Comparison of ENCODE assay signal across 17 mouse cellular contexts in genomic region chr15:78591680-78592451, GRCm38 (mm10). TPM values are rescaled to one million over a fixed set of nuclear protein-coding genes. Genes with fewer than 3 reads are reported as not detected.
DNase-seq lines count a peak whose midpoint lies in the region; ATAC-seq and TF ChIP-seq lines count a peak whose summit lies in the region.
"Had no signal": no experiment of that assay in that cellular context is flagged by ENCODE, and none has a peak within 500 bp of the region (broad histone marks: within the 10 kb centered on the region; RNA-seq: fewer than 3 reads in every experiment).

No protein-coding gene starts in this region.

- 0 out of 2 replicates have a peak overlapping the region, but pooled peaks have one; percentile 15 for H3K27ac ChIP-seq in midbrain, embryonic 10.5 days (replicated peaks)
- no peak overlapping the region for H3K27ac ChIP-seq in midbrain, postnatal 0 days (ENCODE audit: low read depth, low read length)
- H3K27ac ChIP-seq: embryonic facial prominence, embryonic 13.5 days; hindbrain, embryonic 10.5 days; kidney, postnatal 0 days; left cerebral cortex, adult 2 months; liver, embryonic 14.5 days had no signal

- H3K4me1 ChIP-seq in midbrain, embryonic 10.5 days = peaks cover 8% of the 10 kb centered on the region
- no peaks in the 10 kb centered on the region for H3K4me1 ChIP-seq in midbrain, postnatal 0 days (ENCODE audit: insufficient read depth, low read length)

- no peaks in the 10 kb centered on the region for H3K36me3 ChIP-seq in midbrain, embryonic 10.5 days
- H3K36me3 ChIP-seq in midbrain, postnatal 0 days (ENCODE audit: insufficient read depth, low read length) = no peaks in the 10 kb centered on the region
- H3K36me3 ChIP-seq: embryonic facial prominence, embryonic 13.5 days; hindbrain, embryonic 10.5 days had no signal

- H3K9ac ChIP-seq in midbrain, postnatal 0 days (replicated peaks; ENCODE audit: low read length, poor library complexity, severe bottlenecking) = no peak overlapping the region
- H3K9ac ChIP-seq: embryonic facial prominence, embryonic 13.5 days; liver, embryonic 14.5 days had no signal

- no peak overlapping the region for H3K4me2 ChIP-seq in midbrain, postnatal 0 days (ENCODE audit: low read depth, low read length, poor library complexity, severe bottlenecking)
- H3K4me2 ChIP-seq: embryonic facial prominence, embryonic 13.5 days had no signal

- 75% methylated on average over 15 of the region's 15 CpGs for WGBS in midbrain, embryonic 10.5 days
- WGBS in midbrain, postnatal 0 days = 70% methylated on average over 15 of the region's 15 CpGs

- no peaks in the 10 kb centered on the region for H3K27me3 ChIP-seq in midbrain, embryonic 10.5 days (ENCODE audit: low read depth, poor library complexity, severe bottlenecking)
- no peaks in the 10 kb centered on the region for H3K27me3 ChIP-seq in midbrain, postnatal 0 days (ENCODE audit: insufficient read depth, low read length)
- H3K27me3 ChIP-seq: embryonic facial prominence, embryonic 13.5 days had no signal

- no peak for ATAC-seq in midbrain, postnatal 0 days (ENCODE audit: low FRiP score)
- ATAC-seq: forebrain, embryonic 14.5 days had no signal

- H3K9me3 ChIP-seq in midbrain, embryonic 10.5 days (replicated peaks) = peaks cover 3% of the 10 kb centered on the region; the same call in 1 of the 2 replicates
- no peaks in the 10 kb centered on the region for H3K9me3 ChIP-seq in midbrain, postnatal 0 days (ENCODE audit: low read length)
- H3K9me3 ChIP-seq: embryonic facial prominence, embryonic 13.5 days; hindbrain, embryonic 10.5 days had no signal

- TF ChIP-seq CTCF in midbrain, postnatal 0 days (IDR thresholded peaks at IDR 0.05) = no peak

- H3K4me3 ChIP-seq in midbrain, embryonic 10.5 days = no peak overlapping the region
- H3K4me3 ChIP-seq in midbrain, postnatal 0 days (ENCODE audit: low read depth, low read length) = no peak overlapping the region
- H3K4me3 ChIP-seq: embryonic facial prominence, embryonic 13.5 days; hindbrain, embryonic 10.5 days; left cerebral cortex, adult 2 months had no signal

- no peak for DNase-seq in midbrain, embryonic 10.5 days (ENCODE audit: low spot score)
- no peak for DNase-seq in midbrain, postnatal 0 days (ENCODE audit: low spot score)
- peak; percentile 58 for DNase-seq in R1 (ENCODE audit: low read depth, low spot score)
- DNase-seq in lung, postnatal 25 days (ENCODE audit: low spot score) = peak; percentile 49
- DNase-seq in spleen, postnatal 36 days (ENCODE audit: low spot score in 2 of 2) = peak; percentile 84 to 85
- no peak for DNase-seq in adipocyte (ENCODE audit: low spot score)
- DNase-seq in cerebellum, adult 18-20 months = no peak
- DNase-seq in testis, postnatal 14 days (ENCODE audit: low spot score) = no peak
- DNase-seq: adrenal gland, postnatal 14 days; cerebellum, adult 2 months had no signal

RNA-seq across cellular contexts. Expression of gene Cyth4, which starts 5.0 kb away (rescaled TPM):
- 5.9 and 6.7 TPM in 2 replicates for polyA plus RNA-seq in midbrain, embryonic 10.5 days (2016; fragmentation: Nextera tagmentation; extraction: Ambion mirVana)
- 5.9 and 7.2 TPM in 2 replicates for total RNA-seq in midbrain, postnatal 0 days (2014; rRNA removed)
- 4.5 and 6.3 TPM in 2 replicates for polyA plus RNA-seq in midbrain, postnatal 0 days (2015; fragmentation: Nextera tagmentation; extraction: Ambion mirVana)

RNA-seq across cellular contexts. Expression of gene Rac2, which starts 19.3 kb away (rescaled TPM):
- polyA plus RNA-seq in midbrain, embryonic 10.5 days (2016; fragmentation: Nextera tagmentation; extraction: Ambion mirVana) = 9.1 and 9.5 TPM in 2 replicates
- 1.7 and 2.6 TPM in 2 replicates for total RNA-seq in midbrain, postnatal 0 days (2014; rRNA removed)
- 4.3 and 4.9 TPM in 2 replicates for polyA plus RNA-seq in midbrain, postnatal 0 days (2015; fragmentation: Nextera tagmentation; extraction: Ambion mirVana)

RNA-seq across cellular contexts. Expression of gene Sstr3, which starts 47.4 kb away (rescaled TPM):
- polyA plus RNA-seq in midbrain, embryonic 10.5 days (2016; fragmentation: Nextera tagmentation; extraction: Ambion mirVana) = 0.02 TPM in 1 of 2 replicates, not detected in the other
- total RNA-seq in midbrain, postnatal 0 days (2014; rRNA removed) = 1.1 and 2.4 TPM in 2 replicates
- 0.49 and 0.65 TPM in 2 replicates for polyA plus RNA-seq in midbrain, postnatal 0 days (2015; fragmentation: Nextera tagmentation; extraction: Ambion mirVana)
- polyA plus RNA-seq: embryonic facial prominence, embryonic 13.5 days; gonadal fat pad, adult 2 months had no signal

Comparison
In these comparisons a context has a peak if more than half of its experiments do, and no peak if none do; other contexts are left out.
1. DNase-seq: peak in R1 (single experiment), lung, postnatal 25 days (single experiment) and spleen, postnatal 36 days (2 of 2); none in midbrain, embryonic 10.5 days (single experiment), midbrain, postnatal 0 days (single experiment), adipocyte (single experiment), cerebellum, adult 18-20 months (0 of 2) and testis, postnatal 14 days (single experiment).